Mouse (Mus musculus): ENCODE measurements around the gene Nmu. TPM values are rescaled to one million over a fixed set of nuclear protein-coding genes. Genes with fewer than 3 reads are reported as not detected.

Nmu gene
- polyA plus RNA-seq, 1 experiment from 2014 or later: not detected

GRCm38 (mm10) chr5:76283890-76284289 is 79.7 kb downstream of the Nmu start:
- Histone ChIP-seq H3K4me1 (ENCODE audit: control insufficient read depth, insufficient read depth, low read length) (no peaks in the 10 kb centered on the region), H3K9ac (replicated peaks; ENCODE audit: low read length) (no peak overlapping the region), H3K27me3 (ENCODE audit: control insufficient read depth, insufficient read depth, low read length) (no peaks in the 10 kb centered on the region), H3K9me3 (ENCODE audit: control insufficient read depth, low read length) (no peaks in the 10 kb centered on the region), H3K4me3 (replicated peaks; ENCODE audit: low read depth, low read length) (no peak overlapping the region), H3K36me3 (ENCODE audit: control insufficient read depth, insufficient read depth, low read length) (no peaks in the 10 kb centered on the region), H3K27ac (replicated peaks; ENCODE audit: low read depth, low read length) (no peak overlapping the region), H3K4me2 (ENCODE audit: low read length) (no peak overlapping the region)
- 91% methylated on average over 1 of the region's 1 CpGs for WGBS
- ATAC-seq (ENCODE audit: low FRiP score, low TSS enrichment): no peak
- no peak for DNase-seq

Other genes starting within 250 kb of the Nmu start
- 10.8 and 14.6 TPM in 2 replicates for gene Srd5a3, start 223.5 kb downstream of the Nmu start, polyA plus RNA-seq (2014; fragmentation: Nextera tagmentation; extraction: Ambion mirVana)
- gene Tmem165, start 179.9 kb downstream of the Nmu start, polyA plus RNA-seq (2014; fragmentation: Nextera tagmentation; extraction: Ambion mirVana): 47.6 and 58.2 TPM in 2 replicates
- 18.7 and 19.2 TPM in 2 replicates for gene Clock, start 59.0 kb downstream of the Nmu start, polyA plus RNA-seq (2014; fragmentation: Nextera tagmentation; extraction: Ambion mirVana)
- not detected in 2 replicates for gene Pdcl2, start 32.6 kb downstream of the Nmu start, polyA plus RNA-seq (2014; fragmentation: Nextera tagmentation; extraction: Ambion mirVana)
- gene Gm7271, start 120.3 kb upstream of the Nmu start, polyA plus RNA-seq (2014; fragmentation: Nextera tagmentation; extraction: Ambion mirVana): 0.36 TPM in 1 of 2 replicates, not detected in the other
- 56.3 and 75.8 TPM in 2 replicates for gene Exoc1, start 165.5 kb upstream of the Nmu start, polyA plus RNA-seq (2014; fragmentation: Nextera tagmentation; extraction: Ambion mirVana)
- gene Cep135, start 224.9 kb upstream of the Nmu start, polyA plus RNA-seq (2014; fragmentation: Nextera tagmentation; extraction: Ambion mirVana): 2.2 and 3.9 TPM in 2 replicates

All from midbrain, embryonic 14.5 days (tissue).